26 mouse cellular contexts compared by ENCODE assay signal in the genomic region with DNA sequence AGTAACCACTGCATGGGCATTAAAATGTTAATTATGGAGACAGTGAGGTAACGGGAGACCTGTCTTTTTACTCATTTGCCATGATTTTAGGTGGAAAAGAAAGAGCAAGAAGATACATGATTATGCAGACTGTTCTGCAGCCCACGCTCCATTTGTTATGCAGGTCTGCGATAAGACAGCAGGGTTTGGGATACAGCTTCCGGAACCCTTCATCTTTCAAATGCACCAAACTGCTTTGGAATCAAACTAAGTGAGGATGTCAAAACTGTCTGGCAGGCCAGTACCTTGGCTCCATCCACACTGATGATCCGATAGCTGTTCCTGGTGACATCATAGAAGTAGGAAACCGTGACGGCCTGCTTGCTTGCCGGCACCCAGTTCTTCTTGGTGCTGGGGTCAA. TPM values are rescaled to one million over a fixed set of nuclear protein-coding genes. Genes with fewer than 3 reads are reported as not detected.
DNase-seq lines count a peak whose midpoint lies in the region; ATAC-seq and TF ChIP-seq lines count a peak whose summit lies in the region.
"Had no signal": no experiment of that assay in that cellular context is flagged by ENCODE, and none has a peak within 500 bp of the region (broad histone marks: within the 10 kb centered on the region; RNA-seq: fewer than 3 reads in every experiment).

No protein-coding gene starts in this region.

- 50% methylated on average over 8 of the region's 8 CpGs for WGBS in forebrain, embryonic 15.5 days
- 76% methylated on average over 8 of the region's 8 CpGs for whole genome bisulfite sequencing in forebrain, embryonic 13.5 days
- 61% methylated on average over 8 of the region's 8 CpGs for WGBS in hindbrain, embryonic 13.5 days
- WGBS in hindbrain, postnatal 0 days: 60% methylated on average over 8 of the region's 8 CpGs
- WGBS in midbrain, embryonic 14.5 days: 48% methylated on average over 8 of the region's 8 CpGs
- WGBS in midbrain, embryonic 11.5 days: 81% methylated on average over 8 of the region's 8 CpGs
- 57% methylated on average over 8 of the region's 8 CpGs for WGBS in neural tube, embryonic 14.5 days

- DNase-seq in hindbrain, postnatal 0 days (ENCODE audit: low spot score): no peak
- peak; percentile 49 for DNase-seq in midbrain, embryonic 14.5 days
- DNase-seq in midbrain, embryonic 11.5 days (ENCODE audit: low spot score, missing footprints): no peak
- DNase-seq in gastrocnemius, adult 8-10 months (ENCODE audit: low spot score in 2 of 2): no peak
- DNase-seq: adrenal gland, adult 8-10 months; cerebellum, adult 9-11 months; heart, adult 11 months; heart, postnatal 14 days; kidney, adult 2 months; kidney, postnatal 10 days; thymus, adult 18-20 months; thymus, postnatal 4 days had no signal

- H3K4me1 ChIP-seq in forebrain, embryonic 15.5 days: peaks cover 54% of the 10 kb centered on the region
- peaks cover 60% of the 10 kb centered on the region for H3K4me1 ChIP-seq in forebrain, embryonic 13.5 days
- peaks cover 85% of the 10 kb centered on the region for H3K4me1 ChIP-seq in hindbrain, embryonic 13.5 days (replicated peaks)
- peaks cover 36% of the 10 kb centered on the region for H3K4me1 ChIP-seq in hindbrain, postnatal 0 days (ENCODE audit: insufficient read depth, low read length)
- H3K4me1 ChIP-seq in midbrain, embryonic 14.5 days (ENCODE audit: control insufficient read depth, insufficient read depth, low read length): peaks cover 49% of the 10 kb centered on the region
- peaks cover 8% of the 10 kb centered on the region for H3K4me1 ChIP-seq in midbrain, embryonic 11.5 days (ENCODE audit: control insufficient read depth, insufficient read depth, low read length)
- peaks cover 33% of the 10 kb centered on the region for H3K4me1 ChIP-seq in neural tube, embryonic 14.5 days (ENCODE audit: control insufficient read depth, insufficient read depth, low read length)

- TF ChIP-seq CTCF in hindbrain, postnatal 0 days (IDR thresholded peaks at IDR 0.05; ENCODE audit: low read depth): no peak

- no peaks in the 10 kb centered on the region for H3K9me3 ChIP-seq in forebrain, embryonic 15.5 days
- no peaks in the 10 kb centered on the region for H3K9me3 ChIP-seq in forebrain, embryonic 13.5 days (replicated peaks)
- H3K9me3 ChIP-seq in hindbrain, embryonic 13.5 days: no peaks in the 10 kb centered on the region
- no peaks in the 10 kb centered on the region for H3K9me3 ChIP-seq in hindbrain, postnatal 0 days (ENCODE audit: low read length)
- H3K9me3 ChIP-seq in midbrain, embryonic 14.5 days (ENCODE audit: control insufficient read depth, low read length): no peaks in the 10 kb centered on the region
- H3K9me3 ChIP-seq in midbrain, embryonic 11.5 days (ENCODE audit: control insufficient read depth, low read length): no peaks in the 10 kb centered on the region
- H3K9me3 ChIP-seq in neural tube, embryonic 14.5 days (ENCODE audit: control insufficient read depth, low read length): no peaks in the 10 kb centered on the region
- H3K9me3 ChIP-seq: heart, embryonic 12.5 days; limb, embryonic 13.5 days; lung, embryonic 15.5 days; stomach, embryonic 15.5 days had no signal

- no peak overlapping the region for H3K9ac ChIP-seq in forebrain, embryonic 15.5 days (replicated peaks)
- H3K9ac ChIP-seq in forebrain, embryonic 13.5 days: no peak overlapping the region
- no peak overlapping the region for H3K9ac ChIP-seq in hindbrain, embryonic 13.5 days
- H3K9ac ChIP-seq in hindbrain, postnatal 0 days (replicated peaks; ENCODE audit: low read length): no peak overlapping the region
- no peak overlapping the region for H3K9ac ChIP-seq in midbrain, embryonic 14.5 days (replicated peaks; ENCODE audit: low read length)
- no peak overlapping the region for H3K9ac ChIP-seq in midbrain, embryonic 11.5 days (ENCODE audit: low read length)
- no peak overlapping the region for H3K9ac ChIP-seq in neural tube, embryonic 14.5 days (replicated peaks; ENCODE audit: low read depth, low read length)
- H3K9ac ChIP-seq: heart, embryonic 12.5 days; limb, embryonic 13.5 days; liver, embryonic 14.5 days; lung, embryonic 15.5 days; stomach, embryonic 15.5 days had no signal

- H3K36me3 ChIP-seq in forebrain, embryonic 15.5 days: no peaks in the 10 kb centered on the region
- H3K36me3 ChIP-seq in forebrain, embryonic 13.5 days (ENCODE audit: poor library complexity, severe bottlenecking): no peaks in the 10 kb centered on the region
- H3K36me3 ChIP-seq in hindbrain, embryonic 13.5 days: no peaks in the 10 kb centered on the region
- no peaks in the 10 kb centered on the region for H3K36me3 ChIP-seq in hindbrain, postnatal 0 days (ENCODE audit: insufficient read depth, low read length)
- H3K36me3 ChIP-seq in midbrain, embryonic 14.5 days (ENCODE audit: control insufficient read depth, insufficient read depth, low read length): no peaks in the 10 kb centered on the region
- no peaks in the 10 kb centered on the region for H3K36me3 ChIP-seq in midbrain, embryonic 11.5 days (ENCODE audit: control insufficient read depth, insufficient read depth, low read length)
- H3K36me3 ChIP-seq in neural tube, embryonic 14.5 days (ENCODE audit: control insufficient read depth, insufficient read depth, low read length): no peaks in the 10 kb centered on the region
- H3K36me3 ChIP-seq: lung, embryonic 15.5 days; stomach, embryonic 15.5 days had no signal

- H3K4me2 ChIP-seq in forebrain, embryonic 15.5 days (replicated peaks): no peak overlapping the region
- no peak overlapping the region for H3K4me2 ChIP-seq in forebrain, embryonic 13.5 days
- no peak overlapping the region for H3K4me2 ChIP-seq in hindbrain, embryonic 13.5 days
- no peak overlapping the region for H3K4me2 ChIP-seq in hindbrain, postnatal 0 days (ENCODE audit: low read depth, low read length)
- peak overlapping the region; percentile 19; the same call in 1 of the 2 replicates for H3K4me2 ChIP-seq in midbrain, embryonic 14.5 days (ENCODE audit: low read length)
- H3K4me2 ChIP-seq in midbrain, embryonic 11.5 days: no peak overlapping the region
- H3K4me2 ChIP-seq in neural tube, embryonic 14.5 days (ENCODE audit: low read depth, low read length): no peak overlapping the region
- H3K4me2 ChIP-seq: heart, embryonic 12.5 days; limb, embryonic 13.5 days; lung, embryonic 15.5 days; stomach, embryonic 15.5 days had no signal

- ATAC-seq in forebrain, embryonic 15.5 days (replicated peaks): no peak
- no peak for ATAC-seq in forebrain, embryonic 13.5 days
- ATAC-seq in hindbrain, embryonic 13.5 days (ENCODE audit: low FRiP score): no peak
- no peak for ATAC-seq in hindbrain, postnatal 0 days
- 0 out of 2 replicates have a peak, but pooled peaks have one; percentile 29 for ATAC-seq in midbrain, embryonic 14.5 days (ENCODE audit: low FRiP score, low TSS enrichment)
- no peak; the same call in 1 of the 2 replicates for ATAC-seq in midbrain, embryonic 11.5 days (ENCODE audit: low FRiP score)
- no peak for ATAC-seq in neural tube, embryonic 14.5 days (ENCODE audit: low read depth)
- ATAC-seq: CD4-positive, CD25-positive, alpha-beta regulatory T cell, adult 4 months; inflammation-experienced regulatory T-cells, adult 6 months; Patski had no signal

- H3K4me3 ChIP-seq in forebrain, embryonic 15.5 days: no peak overlapping the region
- H3K4me3 ChIP-seq in forebrain, embryonic 13.5 days: no peak overlapping the region
- H3K4me3 ChIP-seq in hindbrain, embryonic 13.5 days: no peak overlapping the region
- H3K4me3 ChIP-seq in hindbrain, postnatal 0 days (ENCODE audit: low read length): no peak overlapping the region
- no peak overlapping the region for H3K4me3 ChIP-seq in midbrain, embryonic 14.5 days (replicated peaks; ENCODE audit: low read depth, low read length)
- H3K4me3 ChIP-seq in midbrain, embryonic 11.5 days (ENCODE audit: low read depth, low read length): no peak overlapping the region
- no peak overlapping the region for H3K4me3 ChIP-seq in neural tube, embryonic 14.5 days (ENCODE audit: low read depth, low read length)
- H3K4me3 ChIP-seq: erythroblast, embryonic 14.5 days; heart, embryonic 12.5 days; limb, embryonic 13.5 days; lung, embryonic 15.5 days; stomach, embryonic 15.5 days had no signal

- H3K27me3 ChIP-seq in forebrain, embryonic 15.5 days: no peaks in the 10 kb centered on the region
- H3K27me3 ChIP-seq in forebrain, embryonic 13.5 days: no peaks in the 10 kb centered on the region
- no peaks in the 10 kb centered on the region for H3K27me3 ChIP-seq in hindbrain, embryonic 13.5 days
- no peaks in the 10 kb centered on the region for H3K27me3 ChIP-seq in hindbrain, postnatal 0 days (ENCODE audit: insufficient read depth, low read length)
- H3K27me3 ChIP-seq in midbrain, embryonic 14.5 days (ENCODE audit: control insufficient read depth, insufficient read depth, low read length): no peaks in the 10 kb centered on the region
- H3K27me3 ChIP-seq in midbrain, embryonic 11.5 days (ENCODE audit: control insufficient read depth, insufficient read depth, low read length): no peaks in the 10 kb centered on the region
- H3K27me3 ChIP-seq in neural tube, embryonic 14.5 days (ENCODE audit: control insufficient read depth, insufficient read depth, low read length): no peaks in the 10 kb centered on the region
- H3K27me3 ChIP-seq: heart, embryonic 12.5 days; lung, embryonic 15.5 days; stomach, embryonic 15.5 days had no signal

- peak overlapping the region; percentile 41 for H3K27ac ChIP-seq in forebrain, embryonic 15.5 days (replicated peaks)
- no peak overlapping the region for H3K27ac ChIP-seq in forebrain, embryonic 13.5 days
- peak overlapping the region; percentile 36 for H3K27ac ChIP-seq in hindbrain, embryonic 13.5 days
- no peak overlapping the region for H3K27ac ChIP-seq in hindbrain, postnatal 0 days
- H3K27ac ChIP-seq in midbrain, embryonic 14.5 days (replicated peaks; ENCODE audit: low read depth, low read length): peak overlapping the region; percentile 10
- no peak overlapping the region for H3K27ac ChIP-seq in midbrain, embryonic 11.5 days (ENCODE audit: low read depth, low read length)
- H3K27ac ChIP-seq in neural tube, embryonic 14.5 days (ENCODE audit: low read depth, low read length): peak overlapping the region; percentile 49
- H3K27ac ChIP-seq: limb, embryonic 13.5 days; liver, embryonic 14.5 days; lung, embryonic 15.5 days; macrophage; stomach, embryonic 15.5 days had no signal

RNA-seq across cellular contexts. Expression of a gene that starts 58.1 kb away (rescaled TPM):
- polyA plus RNA-seq in forebrain, embryonic 15.5 days (2015; fragmentation: Nextera tagmentation; extraction: Ambion mirVana): 25.0 and 25.9 TPM in 2 replicates
- polyA plus RNA-seq in forebrain, embryonic 13.5 days (2015; fragmentation: Nextera tagmentation; extraction: Ambion mirVana): 25.7 and 27.8 TPM in 2 replicates
- 20.6 and 27.0 TPM in 2 replicates for polyA plus RNA-seq in hindbrain, embryonic 13.5 days (2015; fragmentation: Nextera tagmentation; extraction: Ambion mirVana)
- 30.3 and 37.6 TPM in 2 replicates for total RNA-seq in hindbrain, postnatal 0 days (2014; rRNA removed)
- polyA plus RNA-seq in hindbrain, postnatal 0 days (2015; fragmentation: Nextera tagmentation; extraction: Ambion mirVana): 44.4 and 46.0 TPM in 2 replicates
- polyA plus RNA-seq in midbrain, embryonic 14.5 days (2014; fragmentation: Nextera tagmentation; extraction: Ambion mirVana): 19.1 and 21.7 TPM in 2 replicates
- 19.6 and 22.4 TPM in 2 replicates for polyA plus RNA-seq in midbrain, embryonic 11.5 days (2014; fragmentation: Nextera tagmentation; extraction: Ambion mirVana)
- polyA plus RNA-seq in neural tube, embryonic 14.5 days (2014; fragmentation: Nextera tagmentation; extraction: Ambion mirVana): 26.4 and 29.8 TPM in 2 replicates
- 10 to 100 TPM; 40.0 to 53.1 (median 44.0) TPM for total RNA-seq in gastrocnemius, adult 8-10 months (2022)
- polyA plus RNA-seq: macrophage had no signal

Comparison
In these comparisons a context has a peak if more than half of its experiments do, and no peak if none do; other contexts are left out.
1. H3K27ac ChIP-seq: peak in forebrain, embryonic 15.5 days (single experiment), hindbrain, embryonic 13.5 days (single experiment), midbrain, embryonic 14.5 days (single experiment) and neural tube, embryonic 14.5 days (single experiment); none in forebrain, embryonic 13.5 days (single experiment), hindbrain, postnatal 0 days (single experiment) and midbrain, embryonic 11.5 days (single experiment).